Mouse (Mus musculus): ENCODE measurements around the gene Fam198b. TPM values are rescaled to one million over a fixed set of nuclear protein-coding genes. Genes with fewer than 3 reads are reported as not detected.

Fam198b gene
- polyA plus RNA-seq, 1 experiment from 2014 or later = 3.1 TPM

DNA sequence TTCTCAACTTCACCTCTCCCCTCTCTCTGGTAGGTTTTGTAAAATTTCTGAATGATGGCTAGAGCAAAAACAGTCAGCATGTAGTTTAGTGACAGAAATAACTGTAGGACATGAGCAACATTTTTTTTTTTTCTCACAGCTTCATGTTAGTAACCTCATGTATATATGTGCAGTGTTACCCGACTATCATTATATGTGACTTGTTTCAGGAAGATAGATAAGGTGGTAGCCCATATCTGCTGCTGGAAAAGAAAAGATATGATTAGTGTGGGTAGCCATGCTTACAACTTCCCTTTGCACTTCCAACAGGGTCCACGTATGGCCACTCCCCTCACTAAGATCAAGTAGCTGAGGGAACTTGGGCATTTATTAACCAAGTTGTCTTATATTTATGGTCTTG, 86.2 kb downstream of the Fam198b start:
- Histone ChIP-seq H3K27ac (ENCODE audit: low read depth, low read length) (no peak overlapping the region), H3K27me3 (ENCODE audit: control insufficient read depth, insufficient read depth, low read length) (no peaks in the 10 kb centered on the region)
- 87% methylated on average over 2 of the region's 2 CpGs for WGBS

DNA sequence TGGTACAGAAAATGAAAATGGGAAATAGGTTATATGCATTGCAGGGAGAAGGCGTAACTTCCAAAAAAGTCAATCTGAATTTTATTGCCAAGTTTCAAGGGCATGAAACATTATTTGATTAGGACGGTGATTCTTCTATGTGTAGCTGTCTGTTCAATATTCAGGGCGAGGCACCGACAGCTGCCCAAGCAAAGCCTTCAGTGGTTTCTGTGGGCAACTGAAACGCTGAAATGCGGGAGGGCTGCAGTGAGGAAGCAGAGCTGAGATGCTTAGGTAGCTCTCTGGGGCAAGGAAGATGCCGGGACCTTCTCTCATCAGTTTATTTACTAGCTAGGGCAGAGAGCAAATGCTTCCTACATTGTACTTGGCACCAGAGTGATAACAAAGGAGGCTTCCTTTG, 87.2 kb downstream of the Fam198b start:
- H3K4me3 ChIP-seq (ENCODE audit: low read depth, low read length) = no peak overlapping the region
- no peaks in the 10 kb centered on the region for H3K27me3 ChIP-seq (ENCODE audit: control insufficient read depth, insufficient read depth, low read length)
- WGBS = 74% methylated on average over 7 of the region's 7 CpGs
- no peak overlapping the region for H3K27ac ChIP-seq (ENCODE audit: low read depth, low read length)
- DNase-seq (ENCODE audit: low spot score) = no peak
- no peak overlapping the region for H3K4me2 ChIP-seq (replicated peaks; ENCODE audit: low read depth, low read length)
- no peaks in the 10 kb centered on the region for H3K9me3 ChIP-seq (ENCODE audit: control insufficient read depth, low read length)
- H3K36me3 ChIP-seq (ENCODE audit: control insufficient read depth, insufficient read depth, low read length) = no peaks in the 10 kb centered on the region
- no peaks in the 10 kb centered on the region for H3K4me1 ChIP-seq (replicated peaks; ENCODE audit: control insufficient read depth, insufficient read depth, low read length)
- no peak for ATAC-seq (ENCODE audit: low FRiP score)
- H3K9ac ChIP-seq (ENCODE audit: low read depth, low read length) = no peak overlapping the region

More for the DNA sequence above, 86.2 kb downstream of the Fam198b start:
- Histone ChIP-seq H3K4me3 (ENCODE audit: low read depth, low read length) (no peak overlapping the region), H3K4me2 (replicated peaks; ENCODE audit: low read depth, low read length) (no peak overlapping the region), H3K36me3 (ENCODE audit: control insufficient read depth, insufficient read depth, low read length) (no peaks in the 10 kb centered on the region), H3K9ac (ENCODE audit: low read depth, low read length) (no peak overlapping the region), H3K9me3 (ENCODE audit: control insufficient read depth, low read length) (no peaks in the 10 kb centered on the region), H3K4me1 (replicated peaks; ENCODE audit: control insufficient read depth, insufficient read depth, low read length) (no peaks in the 10 kb centered on the region)
- ATAC-seq (ENCODE audit: low FRiP score) = no peak
- DNase-seq (ENCODE audit: low spot score) = no peak

DNA sequence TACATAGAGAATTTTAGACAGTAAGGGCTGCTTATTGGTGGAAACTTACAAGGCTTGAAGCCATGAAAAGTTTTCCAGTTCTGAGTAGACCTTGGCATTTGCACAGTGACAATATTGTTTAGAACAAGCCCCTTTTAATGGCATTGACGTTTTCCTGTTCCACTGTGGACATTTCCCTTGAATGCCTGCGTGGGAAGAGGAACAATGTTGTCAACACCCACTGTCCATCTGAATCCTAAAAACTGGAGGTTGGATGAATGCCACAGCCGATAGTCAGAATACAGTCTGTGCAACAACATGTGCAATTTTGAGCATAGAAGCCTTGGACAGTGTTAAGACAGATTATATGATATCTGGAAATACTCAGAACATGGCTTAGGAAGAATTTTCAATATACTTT, 92.5 kb downstream of the Fam198b start:
- H3K4me1 ChIP-seq (replicated peaks; ENCODE audit: control insufficient read depth, insufficient read depth, low read length) = no peaks in the 10 kb centered on the region
- H3K4me3 ChIP-seq (ENCODE audit: low read depth, low read length) = no peak overlapping the region
- H3K27ac ChIP-seq (ENCODE audit: low read depth, low read length) = no peak overlapping the region
- no peaks in the 10 kb centered on the region for H3K27me3 ChIP-seq (ENCODE audit: control insufficient read depth, insufficient read depth, low read length)
- DNase-seq (ENCODE audit: low spot score) (no peak), ATAC-seq (ENCODE audit: low FRiP score) (no peak)
- no peaks in the 10 kb centered on the region for H3K9me3 ChIP-seq (ENCODE audit: control insufficient read depth, low read length)
- H3K36me3 ChIP-seq (ENCODE audit: control insufficient read depth, insufficient read depth, low read length) = no peaks in the 10 kb centered on the region
- no peak overlapping the region for H3K4me2 ChIP-seq (replicated peaks; ENCODE audit: low read depth, low read length)
- no peak overlapping the region for H3K9ac ChIP-seq (ENCODE audit: low read depth, low read length)
- 62% methylated on average over 3 of the region's 3 CpGs for WGBS

DNA sequence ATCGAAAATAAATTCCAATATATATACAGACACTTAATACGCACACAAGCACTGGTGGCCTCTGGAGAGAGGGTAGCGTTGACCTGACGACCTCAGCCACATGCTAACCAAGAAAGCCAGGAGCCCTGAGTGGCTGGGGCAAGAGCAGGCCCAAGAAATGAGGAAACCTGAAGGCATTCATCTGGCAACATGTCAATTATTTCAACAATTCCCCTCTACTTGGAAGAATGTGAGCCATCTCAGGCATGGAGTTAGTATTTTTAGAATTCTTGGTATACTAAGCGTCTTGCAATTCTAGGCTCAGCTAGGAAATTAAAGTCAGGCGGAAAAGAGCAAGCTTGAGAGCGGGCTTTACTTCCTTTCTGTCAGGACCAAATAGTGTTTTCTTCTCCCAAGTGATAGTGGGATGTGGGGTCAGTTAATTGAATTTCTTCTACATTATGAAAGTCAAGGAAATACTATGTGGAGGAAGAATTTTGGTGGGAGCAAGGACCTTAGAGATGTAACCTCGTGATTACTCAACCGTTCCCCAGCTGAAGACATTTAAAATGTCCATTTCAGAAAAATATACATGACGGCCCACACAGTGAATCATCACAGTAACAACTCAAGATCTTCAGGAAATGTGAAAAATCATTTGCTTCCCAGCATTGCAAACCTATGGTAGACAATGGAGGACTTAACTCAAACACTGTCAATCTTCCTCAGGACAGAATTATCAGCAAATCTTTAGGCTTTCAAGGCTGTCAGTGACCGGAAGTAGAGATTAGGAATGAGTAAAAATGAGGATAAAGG, 93.5 kb downstream of the Fam198b start:
- no peaks in the 10 kb centered on the region for H3K36me3 ChIP-seq (ENCODE audit: control insufficient read depth, insufficient read depth, low read length)

DNA sequence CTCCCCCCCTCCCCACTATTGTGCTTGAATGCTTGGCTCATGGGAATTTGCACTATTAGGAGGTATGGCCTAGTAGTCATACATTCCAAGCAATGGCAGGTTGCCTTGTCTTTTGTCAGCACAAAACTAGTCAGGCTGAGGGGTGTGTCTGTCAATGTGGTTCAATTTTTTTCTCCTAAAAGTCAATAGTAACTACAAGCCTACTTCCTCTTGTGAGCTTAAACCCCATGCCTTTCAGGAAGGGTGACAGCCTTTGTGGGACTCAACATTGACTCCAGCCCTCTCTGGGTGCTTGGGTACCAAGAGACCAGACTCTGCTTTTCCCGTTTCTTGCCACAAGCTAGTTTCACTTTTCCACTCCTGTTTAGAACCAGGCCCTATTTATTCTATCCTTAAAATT, 96.4 kb downstream of the Fam198b start:
- no peaks in the 10 kb centered on the region for H3K9me3 ChIP-seq (ENCODE audit: control insufficient read depth, low read length)
- no peak overlapping the region for H3K9ac ChIP-seq (ENCODE audit: low read depth, low read length)
- H3K4me1 ChIP-seq (replicated peaks; ENCODE audit: control insufficient read depth, insufficient read depth, low read length) = no peaks in the 10 kb centered on the region
- no peaks in the 10 kb centered on the region for H3K36me3 ChIP-seq (ENCODE audit: control insufficient read depth, insufficient read depth, low read length)
- H3K27me3 ChIP-seq (ENCODE audit: control insufficient read depth, insufficient read depth, low read length) = no peaks in the 10 kb centered on the region
- no peak overlapping the region for H3K4me2 ChIP-seq (replicated peaks; ENCODE audit: low read depth, low read length)
- H3K27ac ChIP-seq (ENCODE audit: low read depth, low read length) = no peak overlapping the region
- DNase-seq (ENCODE audit: low spot score) = no peak
- no peak for ATAC-seq (ENCODE audit: low FRiP score)
- H3K4me3 ChIP-seq (ENCODE audit: low read depth, low read length) = no peak overlapping the region
- 94% methylated on average over 1 of the region's 1 CpGs for WGBS

More for the DNA sequence above, 93.5 kb downstream of the Fam198b start:
- 67% methylated on average over 11 of the region's 11 CpGs for WGBS
- Histone ChIP-seq H3K4me3 (ENCODE audit: low read depth, low read length) (no peak overlapping the region), H3K4me2 (replicated peaks; ENCODE audit: low read depth, low read length) (no peak overlapping the region), H3K9me3 (ENCODE audit: control insufficient read depth, low read length) (no peaks in the 10 kb centered on the region), H3K4me1 (replicated peaks; ENCODE audit: control insufficient read depth, insufficient read depth, low read length) (no peaks in the 10 kb centered on the region), H3K9ac (ENCODE audit: low read depth, low read length) (no peak overlapping the region), H3K27me3 (ENCODE audit: control insufficient read depth, insufficient read depth, low read length) (no peaks in the 10 kb centered on the region), H3K27ac (ENCODE audit: low read depth, low read length) (no peak overlapping the region)
- no peak for DNase-seq (ENCODE audit: low spot score)
- ATAC-seq (ENCODE audit: low FRiP score) = peak; percentile 53; the same call in 1 of the 2 replicates

DNA sequence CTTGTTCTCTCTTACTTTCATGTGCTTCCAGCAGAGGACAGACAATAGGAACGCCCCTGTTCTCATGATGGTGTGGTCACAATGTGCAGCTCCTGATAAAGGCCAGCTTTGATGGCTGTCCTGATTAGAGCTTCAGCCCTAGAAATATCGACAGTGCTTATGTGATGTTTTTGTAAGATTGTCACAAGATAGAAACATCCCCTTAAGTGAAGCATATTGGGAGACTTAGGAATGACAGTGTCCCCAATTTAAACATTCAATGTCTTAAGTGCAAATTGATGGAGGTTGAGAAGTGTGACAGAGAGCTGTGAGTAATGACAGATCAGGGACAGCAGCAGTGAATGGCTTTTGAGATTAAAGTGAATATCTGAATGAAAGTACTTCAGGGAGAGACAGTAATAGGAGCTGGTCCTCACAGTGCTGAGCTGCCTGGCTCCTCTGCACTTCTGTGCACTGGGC, 99.7 kb downstream of the Fam198b start:
- Histone ChIP-seq H3K9me3 (ENCODE audit: control insufficient read depth, low read length) (no peaks in the 10 kb centered on the region), H3K4me1 (replicated peaks; ENCODE audit: control insufficient read depth, insufficient read depth, low read length) (no peaks in the 10 kb centered on the region), H3K4me2 (replicated peaks; ENCODE audit: low read depth, low read length) (no peak overlapping the region), H3K27ac (ENCODE audit: low read depth, low read length) (no peak overlapping the region), H3K36me3 (ENCODE audit: control insufficient read depth, insufficient read depth, low read length) (no peaks in the 10 kb centered on the region), H3K4me3 (ENCODE audit: low read depth, low read length) (no peak overlapping the region), H3K27me3 (ENCODE audit: control insufficient read depth, insufficient read depth, low read length) (no peaks in the 10 kb centered on the region), H3K9ac (ENCODE audit: low read depth, low read length) (no peak overlapping the region)
- 70% methylated on average over 2 of the region's 2 CpGs for WGBS
- no peak for ATAC-seq (ENCODE audit: low FRiP score)
- no peak for DNase-seq (ENCODE audit: low spot score)

DNA sequence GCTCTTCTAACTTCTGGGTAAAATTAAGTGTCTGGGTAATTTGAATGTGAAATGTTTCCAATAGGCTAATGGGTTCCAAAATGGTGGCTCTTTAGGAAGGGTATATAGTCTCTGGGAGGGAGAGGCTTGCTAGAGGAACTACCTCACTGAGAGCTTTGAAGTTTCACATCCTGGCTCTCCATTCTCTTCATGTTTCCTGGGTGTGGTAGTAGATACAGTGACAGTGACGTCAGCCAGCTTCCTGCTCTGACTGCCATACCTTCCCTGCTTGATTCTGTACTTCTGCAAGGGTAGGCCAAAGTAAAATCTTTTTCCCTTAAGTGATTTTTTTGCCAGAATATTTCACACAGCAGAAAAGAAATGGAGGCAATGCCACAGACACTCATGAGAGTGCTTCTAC, 100.2 kb downstream of the Fam198b start:
- Histone ChIP-seq H3K4me2 (replicated peaks; ENCODE audit: low read depth, low read length) (no peak overlapping the region), H3K4me1 (replicated peaks; ENCODE audit: control insufficient read depth, insufficient read depth, low read length) (no peaks in the 10 kb centered on the region), H3K27me3 (ENCODE audit: control insufficient read depth, insufficient read depth, low read length) (no peaks in the 10 kb centered on the region), H3K27ac (ENCODE audit: low read depth, low read length) (no peak overlapping the region), H3K4me3 (ENCODE audit: low read depth, low read length) (no peak overlapping the region), H3K9me3 (ENCODE audit: control insufficient read depth, low read length) (no peaks in the 10 kb centered on the region), H3K9ac (ENCODE audit: low read depth, low read length) (no peak overlapping the region), H3K36me3 (ENCODE audit: control insufficient read depth, insufficient read depth, low read length) (no peaks in the 10 kb centered on the region)
- DNase-seq (ENCODE audit: low spot score) (no peak), ATAC-seq (ENCODE audit: low FRiP score) (no peak)
- WGBS = 79% methylated on average over 1 of the region's 1 CpGs

DNA sequence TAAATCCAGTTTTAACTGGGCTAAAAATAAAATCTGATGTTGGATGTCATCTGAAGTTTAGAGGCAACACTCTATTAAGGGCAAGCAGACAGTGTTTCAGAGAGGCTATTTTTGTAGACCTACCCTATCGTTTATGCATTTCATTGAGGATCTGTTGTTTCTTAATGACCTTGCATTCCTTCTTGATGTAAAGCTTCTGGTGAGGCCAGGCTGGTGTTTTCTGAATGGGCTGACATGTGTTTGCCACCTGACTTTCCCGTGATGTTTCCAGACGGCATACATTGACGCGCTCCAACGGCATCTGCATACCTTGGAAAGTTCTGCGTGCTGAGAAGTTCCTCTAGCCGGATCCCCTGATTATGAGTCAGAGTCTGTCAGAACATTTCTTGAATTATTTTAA, 104.9 kb downstream of the Fam198b start:
- 66% methylated on average over 8 of the region's 8 CpGs for WGBS
- Histone ChIP-seq H3K9ac (ENCODE audit: low read depth, low read length) (no peak overlapping the region), H3K27me3 (ENCODE audit: control insufficient read depth, insufficient read depth, low read length) (no peaks in the 10 kb centered on the region), H3K4me2 (replicated peaks; ENCODE audit: low read depth, low read length) (no peak overlapping the region), H3K4me1 (replicated peaks; ENCODE audit: control insufficient read depth, insufficient read depth, low read length) (no peaks in the 10 kb centered on the region), H3K9me3 (ENCODE audit: control insufficient read depth, low read length) (no peaks in the 10 kb centered on the region), H3K27ac (ENCODE audit: low read depth, low read length) (no peak overlapping the region), H3K4me3 (ENCODE audit: low read depth, low read length) (no peak overlapping the region), H3K36me3 (ENCODE audit: control insufficient read depth, insufficient read depth, low read length) (no peaks in the 10 kb centered on the region)
- ATAC-seq (ENCODE audit: low FRiP score) (no peak), DNase-seq (ENCODE audit: low spot score) (peak; percentile 22)

DNA sequence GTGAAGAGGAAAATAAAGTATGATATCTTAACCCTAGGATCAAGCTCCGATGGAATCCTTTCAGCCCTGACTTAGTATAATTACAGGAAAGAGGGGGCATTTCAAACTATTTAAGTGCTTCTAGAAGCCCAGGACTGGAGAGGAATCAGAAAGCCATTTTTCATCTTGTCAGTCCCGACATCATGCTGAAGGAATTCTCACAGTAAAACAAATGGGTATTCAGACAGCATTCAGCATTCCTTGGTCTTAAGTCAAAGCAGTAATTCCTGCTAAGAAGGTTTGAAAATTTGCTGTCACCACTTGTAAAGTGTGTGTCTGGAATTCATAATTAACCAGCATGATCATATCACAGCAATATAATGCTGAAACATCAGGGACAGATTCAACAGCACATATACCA, 105.6 kb downstream of the Fam198b start:
- no peaks in the 10 kb centered on the region for H3K27me3 ChIP-seq (ENCODE audit: control insufficient read depth, insufficient read depth, low read length)
- no peaks in the 10 kb centered on the region for H3K4me1 ChIP-seq (replicated peaks; ENCODE audit: control insufficient read depth, insufficient read depth, low read length)
- H3K9me3 ChIP-seq (ENCODE audit: control insufficient read depth, low read length) = no peaks in the 10 kb centered on the region
- H3K9ac ChIP-seq (ENCODE audit: low read depth, low read length) = no peak overlapping the region
- no peaks in the 10 kb centered on the region for H3K36me3 ChIP-seq (ENCODE audit: control insufficient read depth, insufficient read depth, low read length)
- ATAC-seq (ENCODE audit: low FRiP score) (no peak), DNase-seq (ENCODE audit: low spot score) (no peak)
- no peak overlapping the region for H3K4me3 ChIP-seq (ENCODE audit: low read depth, low read length)
- H3K4me2 ChIP-seq (replicated peaks; ENCODE audit: low read depth, low read length) = no peak overlapping the region
- 50% methylated on average over 2 of the region's 2 CpGs for WGBS
- no peak overlapping the region for H3K27ac ChIP-seq (ENCODE audit: low read depth, low read length)

All from hindbrain, embryonic 11.5 days (tissue).